Mouse (Mus musculus): ENCODE results near the gene Cnih1. TPM values are rescaled to one million over a fixed set of nuclear protein-coding genes. Genes with fewer than 3 reads are reported as not detected.
A peak's percentile ranks its signal among the peaks of the same experiment; 100 is the strongest.
"Not testable (repeated sequence)": the region's sequence is repeated elsewhere in the genome, so short reads cannot be mapped to it uniquely, and the experiment has no call there.

Cnih1 gene
- polyA plus RNA-seq, 1 experiment: 74.6 TPM

DNA sequence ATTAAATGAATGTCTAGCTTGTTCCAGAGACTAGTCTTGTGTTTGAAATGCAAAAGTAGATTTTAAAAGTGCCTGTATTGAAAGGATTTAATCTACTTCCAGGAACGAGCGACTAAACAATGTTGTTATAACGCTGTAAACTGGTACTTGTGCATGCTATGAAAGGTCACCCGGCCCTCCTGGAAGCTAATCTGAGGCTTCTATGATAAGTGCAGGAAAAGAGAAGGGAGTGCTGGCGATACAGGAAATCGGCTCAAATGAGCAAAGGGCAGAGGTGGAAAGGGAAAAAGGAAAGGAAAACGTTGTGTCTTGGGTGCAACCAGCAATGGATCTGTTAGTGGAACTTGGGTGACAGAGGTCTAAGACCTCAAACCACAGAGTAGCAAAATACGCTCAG lies 292 bp upstream of the Cnih1 start:
- no peak for DNase-seq (ENCODE audit: low spot score)

DNA sequence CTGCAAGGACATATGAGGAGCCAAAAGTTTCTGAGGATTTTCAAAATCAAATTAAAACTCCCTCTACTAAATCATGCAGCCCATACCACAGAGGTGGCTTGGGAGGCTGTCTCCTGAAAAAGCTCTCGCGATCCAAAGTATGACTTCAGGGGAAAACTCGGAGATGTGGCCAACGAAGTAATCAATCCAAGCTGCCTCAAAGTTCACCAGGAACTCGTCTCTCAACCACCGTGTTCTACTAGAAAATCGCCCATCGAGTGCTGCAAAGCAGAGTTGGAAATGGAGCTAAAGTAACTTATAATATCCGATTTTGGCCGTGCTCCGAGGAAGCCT lies 791 bp downstream of the Cnih1 start:
- no peak for DNase-seq (ENCODE audit: low spot score)

DNA sequence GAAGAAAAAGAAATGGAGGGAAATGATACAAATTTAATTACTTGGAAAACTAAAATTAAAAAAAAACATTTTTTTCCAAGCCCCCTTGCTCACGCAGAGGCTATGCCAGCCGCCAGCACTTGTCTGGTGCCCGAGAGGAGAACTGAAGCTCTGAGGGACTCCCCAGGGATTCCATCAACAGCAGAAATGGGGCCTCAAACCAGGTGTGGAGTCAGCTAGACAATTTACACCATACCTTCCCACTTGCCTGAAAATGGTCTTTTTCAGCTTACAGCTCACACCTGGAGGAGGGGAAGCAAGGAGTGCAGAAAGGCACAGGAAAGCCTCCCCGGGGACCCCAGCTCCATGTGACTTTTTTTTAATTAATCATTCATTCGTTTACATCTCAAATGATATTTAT lies 3.0 kb downstream of the Cnih1 start:
- no peak for DNase-seq (ENCODE audit: low spot score)

DNA sequence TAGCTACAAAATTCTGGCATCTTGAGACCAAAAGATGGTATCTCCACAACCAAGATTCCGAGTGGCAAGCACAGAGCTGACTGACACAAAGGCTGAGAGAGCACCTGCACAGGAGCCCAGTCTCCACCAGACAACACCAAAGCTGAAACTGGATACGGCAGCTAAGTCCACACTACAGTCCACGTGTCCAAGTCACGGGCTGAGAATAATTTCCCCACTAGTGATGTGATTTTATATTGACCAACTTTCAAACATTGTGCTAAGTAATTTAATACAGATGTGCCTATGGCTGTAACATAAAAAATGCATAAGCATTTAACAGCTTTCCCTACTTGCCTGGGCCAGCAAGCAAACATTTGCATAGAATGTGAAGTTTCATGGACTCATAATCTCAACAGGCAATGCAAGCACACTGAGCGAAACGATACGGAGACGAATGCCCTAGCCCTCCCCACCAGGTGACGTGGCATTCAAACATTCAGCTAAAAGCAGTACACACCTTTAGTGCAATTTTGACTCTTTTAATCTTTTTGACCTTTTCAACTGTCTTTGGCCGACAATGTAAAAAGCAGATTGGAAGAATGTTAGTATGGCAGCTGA lies 4.8 kb downstream of the Cnih1 start:
- DNase-seq (ENCODE audit: low spot score): no peak

DNA sequence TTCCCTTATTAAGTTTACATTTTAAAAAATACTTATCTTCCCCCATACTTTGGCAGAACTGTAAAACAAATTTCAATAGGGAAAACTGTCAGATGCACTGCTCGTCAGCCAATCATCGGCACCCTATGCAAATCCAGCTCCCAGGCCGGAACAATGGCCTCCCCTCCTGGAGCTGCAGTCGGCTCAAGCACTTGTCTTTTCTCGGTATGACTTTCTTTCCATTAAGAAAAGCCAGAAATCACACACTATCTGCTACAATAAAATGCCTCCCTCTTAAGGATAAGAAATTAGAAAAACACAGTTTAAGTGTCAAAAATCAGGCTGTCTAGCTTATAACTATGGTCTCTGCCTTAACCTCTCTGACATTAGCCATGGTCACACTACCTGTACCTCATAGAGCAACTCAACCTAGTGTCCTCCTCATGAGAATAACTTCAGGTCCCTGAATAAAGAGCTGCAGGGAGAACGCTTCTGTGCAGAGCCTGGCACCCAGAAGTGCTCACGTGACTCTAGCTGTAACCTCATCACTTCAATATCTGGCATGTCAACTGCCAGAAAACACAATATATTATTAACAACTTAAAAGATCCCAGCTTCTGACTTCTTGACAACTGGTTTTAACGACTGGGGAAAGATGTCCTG lies 5.9 kb downstream of the Cnih1 start:
- no peak for DNase-seq (ENCODE audit: low spot score)

DNA sequence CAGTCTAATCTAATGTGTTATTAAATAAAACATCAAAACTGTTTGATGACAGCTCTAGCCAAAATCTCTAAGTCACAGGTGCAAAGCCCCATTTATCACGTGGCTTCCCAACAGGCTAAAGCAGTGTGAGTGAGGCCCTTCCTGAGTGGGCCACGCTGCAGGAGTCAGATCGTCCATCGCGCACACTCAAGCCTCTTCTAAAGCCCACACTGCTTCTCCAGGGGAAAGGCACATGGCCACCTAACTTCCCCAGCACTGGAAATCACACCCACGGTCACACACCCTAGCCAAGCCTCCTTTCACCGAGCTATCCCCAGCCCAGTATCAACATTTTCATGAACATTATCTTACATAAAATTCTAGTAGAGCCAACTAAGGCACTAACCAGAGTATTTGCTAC lies 7.1 kb downstream of the Cnih1 start:
- DNase-seq (ENCODE audit: low spot score): no peak

DNA sequence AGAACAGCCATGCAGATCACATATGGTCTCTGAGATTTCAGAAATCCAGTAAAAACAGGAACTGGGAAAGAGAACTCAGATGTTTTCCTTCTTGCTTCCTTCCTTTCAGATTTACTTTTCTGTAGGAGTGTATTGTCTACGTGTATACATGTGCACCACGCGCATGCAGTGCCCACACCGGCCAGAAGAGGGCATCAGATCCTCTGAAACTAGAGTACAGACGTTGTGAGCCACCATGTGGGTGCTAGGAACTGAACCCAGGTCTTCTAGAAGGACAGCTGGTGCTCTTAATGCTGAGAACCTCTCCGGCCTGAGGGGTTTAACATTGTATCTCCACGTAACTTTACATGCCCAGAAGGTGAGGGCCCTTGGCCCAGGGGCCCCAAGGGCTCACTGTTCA lies 9.0 kb downstream of the Cnih1 start:
- no peak for DNase-seq (ENCODE audit: low spot score)

DNA sequence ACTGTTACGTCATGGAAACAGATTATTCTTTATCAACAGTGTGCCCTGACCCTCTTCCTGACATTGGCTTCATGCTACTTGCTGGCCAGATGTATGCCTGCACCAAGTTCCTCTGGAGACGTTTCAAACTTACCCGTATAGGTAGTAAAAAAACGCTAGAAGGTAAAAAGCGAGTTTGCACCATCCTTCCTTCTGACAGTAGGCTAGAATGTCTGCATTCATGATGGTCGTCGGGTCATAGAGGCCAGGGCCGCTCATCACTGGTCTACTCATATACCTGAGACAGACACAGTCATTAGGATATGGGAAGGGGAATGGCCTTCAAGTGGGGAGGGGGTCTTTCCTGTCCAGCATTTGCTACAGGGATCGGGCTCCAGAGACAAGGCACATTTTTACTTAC lies 9.5 kb downstream of the Cnih1 start:
- DNase-seq (ENCODE audit: low spot score): no peak

DNA sequence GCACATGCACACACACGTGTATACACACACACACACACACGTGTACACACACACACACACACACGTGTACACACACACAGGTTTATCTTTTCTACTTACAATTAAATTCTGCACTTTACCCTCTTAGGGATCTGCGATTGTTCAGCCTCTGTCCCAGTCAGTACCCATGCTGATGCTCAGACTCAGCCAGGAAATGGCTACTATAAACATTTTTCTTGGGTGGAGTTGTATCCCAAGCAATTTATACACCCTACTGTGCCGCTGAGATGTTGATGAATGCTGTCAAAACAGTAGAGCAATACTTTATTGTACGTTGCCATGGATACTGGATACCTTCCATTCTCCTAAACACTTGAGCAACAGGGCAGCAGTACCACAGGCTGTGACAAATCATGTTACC lies 18.2 kb downstream of the Cnih1 start:
- DNase-seq (ENCODE audit: low spot score): no peak

DNA sequence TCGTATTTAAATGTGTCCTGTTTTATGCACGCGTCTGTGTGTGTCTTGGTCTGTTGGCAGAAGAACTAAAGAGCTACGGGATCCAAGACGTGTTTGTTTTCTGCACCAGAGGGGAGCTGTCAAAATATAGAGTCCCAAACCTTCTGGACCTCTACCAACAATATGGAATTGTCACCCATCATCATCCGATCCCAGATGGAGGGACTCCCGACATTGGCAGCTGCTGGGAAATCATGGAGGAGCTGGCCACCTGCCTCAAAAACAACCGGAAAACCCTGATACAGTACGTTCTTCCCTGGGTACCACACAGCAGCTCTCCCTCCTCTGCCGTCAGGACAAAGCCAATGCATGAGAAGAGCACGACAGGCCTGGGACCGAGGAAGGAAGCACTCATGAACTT lies 21.1 kb downstream of the Cnih1 start:
- DNase-seq (ENCODE audit: low spot score): no peak

DNA sequence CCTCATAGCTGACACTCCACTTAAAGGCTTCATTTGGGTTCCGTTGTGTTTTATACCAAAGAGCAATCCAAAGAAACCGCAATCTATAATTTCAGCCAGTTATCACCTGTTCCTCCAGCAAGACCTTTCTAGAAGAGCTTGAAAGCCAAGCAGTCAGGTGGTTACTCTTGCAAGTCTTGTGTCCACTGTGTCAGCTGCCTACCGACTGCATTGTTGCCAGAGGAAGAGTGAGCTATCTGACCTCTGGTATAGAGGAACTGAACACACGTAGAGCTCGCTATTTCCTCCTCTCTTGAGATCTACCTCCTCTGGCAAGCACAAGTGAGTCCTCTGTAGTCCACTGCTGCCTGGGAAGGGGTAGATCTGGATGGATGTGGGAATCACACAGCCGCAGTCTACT lies 27.0 kb downstream of the Cnih1 start:
- DNase-seq (ENCODE audit: low spot score): no peak

DNA sequence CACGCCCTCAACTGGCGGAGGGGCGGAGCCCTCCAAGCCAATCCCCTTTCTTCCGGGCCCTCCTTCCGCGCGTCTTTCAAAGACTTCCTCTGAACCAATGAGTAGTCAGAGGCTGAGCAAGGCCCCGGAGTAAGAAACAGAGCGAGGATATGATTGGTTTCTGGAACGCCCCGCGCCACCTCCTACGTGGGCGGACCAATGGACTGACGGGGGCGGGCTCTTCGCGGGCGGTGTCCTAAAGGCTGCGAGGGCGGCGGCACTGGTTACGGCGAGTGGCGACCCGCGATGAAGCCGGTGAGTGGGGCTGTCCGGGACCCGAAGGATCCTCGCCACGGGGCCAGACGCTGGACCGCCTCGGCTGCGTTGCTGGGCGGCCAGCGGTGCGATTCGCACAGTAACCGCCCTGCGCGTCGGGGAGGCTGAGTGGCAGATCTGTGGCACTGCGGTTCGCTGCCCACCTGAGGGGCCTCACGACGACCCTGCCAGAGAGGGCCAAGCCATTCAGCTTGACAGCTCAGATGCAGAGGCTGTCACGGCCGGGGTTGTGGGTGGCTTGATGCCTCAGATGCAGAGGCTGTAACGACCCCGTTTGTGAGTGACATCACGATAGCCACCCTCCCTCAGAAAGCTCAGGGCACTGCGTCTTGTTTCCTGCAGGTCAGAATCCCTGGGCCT lies 27.7 kb downstream of the Cnih1 start, which contains the start of gene Cdkn3:
TSS of gene Cdkn3 (plus strand) at position 187 of the 675 bp plus-strand sequence.
- peak; percentile 64 for DNase-seq (ENCODE audit: low spot score)

DNA sequence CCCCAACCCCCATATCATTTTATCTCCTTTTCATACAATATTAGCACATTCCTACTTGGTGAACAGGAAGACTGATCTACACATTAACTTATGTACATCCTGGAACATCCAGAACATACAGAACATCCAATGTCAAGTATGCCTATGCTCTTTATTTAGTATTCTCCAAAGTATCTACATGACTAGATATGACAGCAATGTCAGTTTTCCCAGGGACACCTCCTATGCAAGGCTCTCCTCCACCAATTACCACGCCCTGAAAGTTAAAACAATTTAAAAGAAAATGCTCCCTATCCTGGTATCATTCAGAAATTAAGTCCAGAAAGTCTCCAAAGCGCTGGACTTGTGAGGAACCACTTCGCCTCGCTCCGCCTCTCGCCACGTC lies 28.2 kb downstream of the Cnih1 start:
- DNase-seq (ENCODE audit: low spot score): no peak

DNA sequence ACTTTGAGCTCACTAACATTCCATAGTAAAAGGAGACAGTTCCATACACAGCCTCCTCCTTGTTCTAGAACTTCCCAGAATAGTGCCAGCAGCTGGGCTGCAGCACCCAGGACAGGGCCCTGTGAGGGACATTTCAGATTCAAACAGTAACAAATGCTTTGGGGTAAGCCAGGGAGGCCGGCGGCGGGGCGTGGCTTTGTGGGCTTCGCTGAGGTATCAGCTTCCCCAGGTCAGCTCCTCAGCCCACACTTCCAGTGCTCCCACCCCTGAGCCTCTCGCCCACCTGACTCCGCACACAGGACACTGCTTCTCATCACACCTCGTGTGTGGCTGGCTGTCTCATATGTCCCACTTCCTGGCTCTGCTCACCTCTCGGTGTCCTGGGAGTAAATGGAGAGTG lies 30.5 kb downstream of the Cnih1 start:
- no peak for DNase-seq (ENCODE audit: low spot score)

DNA sequence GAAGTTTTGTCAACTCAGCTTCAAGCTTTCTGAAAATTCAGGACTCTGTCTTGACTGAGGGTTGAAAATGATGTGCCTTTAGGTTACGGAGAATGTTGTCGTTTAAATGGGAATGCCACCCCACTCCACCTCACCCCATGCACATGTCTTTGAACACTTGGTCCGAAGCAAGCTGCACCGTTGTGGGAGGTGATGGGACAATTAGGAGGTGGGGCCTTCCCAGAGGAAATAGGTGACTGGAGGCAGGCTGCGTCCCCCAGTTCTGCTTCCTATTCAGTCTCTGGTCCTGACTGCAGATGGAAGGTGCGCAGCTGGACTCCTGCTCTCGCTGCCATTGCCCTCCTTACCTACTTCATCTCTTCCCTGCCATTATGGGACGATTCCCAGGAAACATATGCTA lies 32.4 kb downstream of the Cnih1 start:
- DNase-seq (ENCODE audit: low spot score): no peak

DNA sequence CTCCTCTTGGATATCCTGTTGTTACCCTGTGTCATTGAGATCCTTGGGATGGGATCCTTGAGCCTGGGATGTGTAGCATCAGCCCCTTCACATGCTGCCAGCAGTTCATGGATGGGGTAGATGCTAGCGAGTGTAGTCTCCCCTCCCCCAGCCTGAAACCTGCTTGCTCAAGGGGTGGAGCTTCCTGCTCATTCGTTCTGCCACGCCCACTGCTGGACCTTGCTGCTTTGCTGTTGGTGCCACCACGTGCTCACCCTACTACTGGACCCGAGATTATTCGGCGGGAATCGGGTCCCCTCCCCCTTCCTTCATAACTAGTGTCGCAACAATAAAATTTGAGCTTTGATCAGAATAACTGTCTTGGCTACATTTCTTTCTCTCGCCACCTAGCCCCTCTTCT lies 33.8 kb downstream of the Cnih1 start:
- DNase-seq (ENCODE audit: low spot score): not testable (repeated sequence)

DNA sequence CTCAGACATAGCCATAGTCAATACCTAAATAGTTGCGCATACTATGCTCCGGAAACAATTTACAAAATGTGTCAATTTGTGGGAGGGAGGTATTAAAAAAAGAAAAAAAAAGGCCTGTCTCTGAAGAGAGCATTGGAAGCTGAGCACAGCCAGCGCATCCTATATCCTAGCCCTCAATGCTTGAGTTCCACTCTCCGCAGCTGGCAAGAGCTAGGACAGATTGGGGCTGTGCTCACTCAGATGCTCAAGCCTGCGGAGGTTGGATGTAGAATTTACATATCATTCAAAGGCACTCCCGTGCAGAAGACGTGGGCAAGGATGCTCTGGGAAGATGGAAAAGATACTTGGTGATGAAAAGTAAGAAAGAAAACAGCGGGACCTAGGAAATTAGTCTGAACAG lies 42.8 kb downstream of the Cnih1 start:
- no peak for DNase-seq (ENCODE audit: low spot score)

DNA sequence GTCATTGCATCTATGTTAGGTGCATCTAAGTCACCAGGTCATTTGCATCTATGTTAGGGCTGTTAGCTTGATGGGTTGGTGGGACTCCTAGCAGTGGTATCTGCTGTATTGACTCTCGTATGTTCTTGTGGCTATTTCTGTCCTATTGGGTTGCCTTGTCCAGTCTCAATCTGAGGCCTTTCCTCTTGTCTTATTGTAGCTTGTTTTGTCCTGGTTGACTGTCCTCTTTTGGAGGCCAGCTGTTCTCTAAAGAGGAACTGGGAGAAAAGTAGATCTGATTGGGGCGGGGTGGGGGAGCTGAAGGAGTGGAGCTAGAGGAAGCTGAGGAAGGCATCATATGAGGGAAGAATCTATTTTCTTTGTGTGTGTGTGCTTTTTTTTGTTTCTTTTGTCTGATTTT lies 45.5 kb downstream of the Cnih1 start:
- no peak for DNase-seq (ENCODE audit: low spot score)

DNA sequence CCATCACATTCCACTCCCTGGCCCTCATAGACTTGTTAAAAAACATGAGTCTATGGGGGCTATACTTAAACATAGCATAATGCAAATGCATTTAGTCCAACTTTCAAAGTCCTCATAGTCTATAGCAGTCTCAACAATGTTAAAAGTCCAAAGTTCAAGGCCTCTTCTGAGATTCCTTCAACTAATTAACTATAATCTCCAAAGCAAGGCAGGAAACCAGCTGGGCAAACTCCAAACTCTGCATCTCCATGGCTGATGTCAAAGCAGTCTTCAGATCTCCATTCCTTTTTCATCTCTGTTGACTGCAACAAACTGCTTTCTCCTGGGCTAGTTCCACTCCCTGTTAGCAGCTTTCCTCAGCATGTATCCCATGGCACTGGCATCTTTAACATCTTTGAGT lies 50.9 kb downstream of the Cnih1 start:
- DNase-seq (ENCODE audit: low spot score): not testable (repeated sequence)

DNA sequence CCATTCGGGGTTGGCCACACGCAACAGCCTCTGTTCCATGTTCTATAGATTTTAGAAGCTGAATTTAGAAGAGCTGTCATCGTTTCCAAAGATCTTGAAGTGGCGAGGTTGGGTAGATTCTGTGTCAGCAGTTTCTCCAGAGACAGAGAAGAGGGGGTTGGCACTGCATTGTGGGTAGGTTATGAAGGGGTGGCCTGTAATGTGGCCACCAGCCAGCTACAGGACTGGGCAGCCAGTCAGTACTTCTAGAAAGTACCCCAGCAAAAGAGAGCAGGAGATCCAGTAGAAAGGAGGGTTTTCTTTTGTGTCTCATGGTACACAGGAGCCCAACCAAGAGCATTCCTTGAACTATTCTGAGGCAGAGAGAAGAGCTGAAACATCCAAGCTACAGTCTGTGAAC lies 51.8 kb downstream of the Cnih1 start:
- no peak for DNase-seq (ENCODE audit: low spot score)

DNA sequence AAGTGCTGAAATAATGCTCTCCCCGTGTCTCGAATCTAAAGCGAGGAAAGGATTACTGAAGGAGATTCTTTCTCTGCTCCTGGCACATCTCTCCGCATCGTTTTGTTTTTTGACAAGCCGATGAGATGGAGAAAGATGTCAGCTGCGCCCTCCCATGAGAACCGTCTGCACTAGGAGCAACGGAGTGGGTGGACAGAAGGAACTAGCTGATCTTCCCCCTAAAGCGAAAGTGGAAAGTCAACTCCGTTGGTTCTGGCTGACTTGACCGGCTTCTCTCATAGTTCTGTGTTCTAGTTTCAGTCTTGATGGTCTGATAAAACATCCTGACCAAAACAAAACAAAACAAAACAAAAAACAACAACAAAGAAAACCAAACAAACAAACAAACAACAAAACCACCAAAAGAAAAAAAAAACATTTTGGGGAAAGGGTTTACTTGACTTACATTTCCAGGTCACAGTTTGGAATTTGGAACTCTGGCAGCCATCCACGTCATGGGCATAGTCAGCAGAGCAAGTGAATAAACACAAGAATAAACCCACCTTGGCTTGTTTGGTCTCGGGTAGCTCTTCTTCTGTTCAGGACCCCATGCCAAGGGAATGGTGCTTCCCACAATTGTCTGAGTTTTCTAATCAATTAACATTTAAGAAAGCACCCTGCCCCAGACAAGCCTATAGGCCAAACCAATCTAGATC lies 53.3 kb downstream of the Cnih1 start:
- DNase-seq (ENCODE audit: low spot score): no peak

DNA sequence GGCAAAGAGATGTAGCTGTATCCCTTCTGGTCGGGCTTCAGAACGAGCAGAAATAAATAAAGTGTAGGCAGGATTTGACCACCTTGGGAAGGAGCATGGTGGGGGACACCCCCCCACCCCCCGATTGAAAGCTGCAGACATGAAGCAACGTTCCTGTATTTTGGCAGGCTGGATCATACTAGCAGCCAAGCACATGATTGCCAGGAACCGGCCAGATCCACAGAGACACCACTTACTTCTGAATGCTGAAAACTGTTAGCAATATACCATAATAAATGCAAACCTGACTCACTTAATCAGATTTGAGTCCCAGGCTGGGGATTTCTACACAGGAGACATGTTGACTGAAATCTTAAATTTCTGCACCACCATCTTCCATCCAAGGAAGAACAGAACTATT lies 53.9 kb downstream of the Cnih1 start:
- no peak for DNase-seq (ENCODE audit: low spot score)

DNA sequence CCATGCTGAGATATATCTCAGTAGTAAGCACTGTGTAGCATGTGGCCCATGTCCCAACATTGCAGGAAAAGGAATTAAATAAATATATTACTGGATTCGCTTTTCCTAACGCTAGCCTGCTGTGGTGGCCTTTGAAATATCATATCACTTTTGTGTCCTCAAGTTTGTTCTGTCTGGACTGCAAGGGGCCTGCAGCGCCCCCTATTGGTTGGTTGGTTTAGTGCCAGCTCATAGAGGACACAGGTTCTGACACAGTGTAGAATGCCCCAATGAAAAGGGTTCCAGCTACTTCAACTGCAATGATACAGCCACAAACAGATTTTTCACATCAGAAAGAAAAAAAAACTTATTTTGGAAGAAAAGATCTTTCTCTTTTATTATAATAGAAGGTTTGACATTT lies 62.5 kb downstream of the Cnih1 start:
- DNase-seq (ENCODE audit: low spot score): no peak
